Mouse (Mus musculus): ENCODE measurements around the gene Ebf4. TPM values are rescaled to one million over a fixed set of nuclear protein-coding genes. Genes with fewer than 3 reads are reported as not detected.

The Ebf4 gene
- polyA plus RNA-seq, 1 experiment from 2014 or later: 2.5 TPM

- Histone ChIP-seq H3K4me2 (ENCODE audit: low read depth, low read length, severe bottlenecking) (no peak overlapping the region), H3K4me1 (replicated peaks; ENCODE audit: control insufficient read depth, insufficient read depth, low read length) (no peaks in the 10 kb centered on the region), H3K9ac (ENCODE audit: low read length) (no peak overlapping the region), H3K27me3 (ENCODE audit: control insufficient read depth, insufficient read depth, low read length) (no peaks in the 10 kb centered on the region), H3K4me3 (ENCODE audit: low read depth, low read length) (no peak overlapping the region), H3K27ac (ENCODE audit: low read depth, low read length) (no peak overlapping the region), H3K9me3 (ENCODE audit: control insufficient read depth, low read length) (no peaks in the 10 kb centered on the region), H3K36me3 (ENCODE audit: control insufficient read depth, insufficient read depth, low read length) (no peaks in the 10 kb centered on the region)
- no peak for DNase-seq (ENCODE audit: low spot score)
- no peak for ATAC-seq (replicated peaks; ENCODE audit: low FRiP score)
- WGBS: 49% methylated on average over 4 of the region's 4 CpGs
Observed at GRCm38 (mm10) chr2:130303014-130303413, 8.0 kb downstream of the Ebf4 start.

GRCm38 (mm10) chr2:130327057-130327456 lies 32.1 kb downstream of the Ebf4 start:
- H3K27ac ChIP-seq (ENCODE audit: low read depth, low read length): no peak overlapping the region

GRCm38 (mm10) chr2:130329502-130329901 lies 34.5 kb downstream of the Ebf4 start:
- Histone ChIP-seq H3K36me3 (ENCODE audit: control insufficient read depth, insufficient read depth, low read length) (no peaks in the 10 kb centered on the region), H3K4me1 (replicated peaks; ENCODE audit: control insufficient read depth, insufficient read depth, low read length) (no peaks in the 10 kb centered on the region), H3K27me3 (ENCODE audit: control insufficient read depth, insufficient read depth, low read length) (no peaks in the 10 kb centered on the region), H3K9me3 (ENCODE audit: control insufficient read depth, low read length) (no peaks in the 10 kb centered on the region), H3K4me3 (ENCODE audit: low read depth, low read length) (no peak overlapping the region), H3K9ac (ENCODE audit: low read length) (no peak overlapping the region), H3K27ac (ENCODE audit: low read depth, low read length) (no peak overlapping the region), H3K4me2 (ENCODE audit: low read depth, low read length, severe bottlenecking) (no peak overlapping the region)
- DNase-seq (ENCODE audit: low spot score) (no peak), ATAC-seq (replicated peaks; ENCODE audit: low FRiP score) (no peak)
- 90% methylated on average over 2 of the region's 2 CpGs for WGBS

More at GRCm38 (mm10) chr2:130327057-130327456, 32.1 kb downstream of the Ebf4 start:
- 65% methylated on average over 1 of the region's 1 CpGs for WGBS
- Histone ChIP-seq H3K27me3 (ENCODE audit: control insufficient read depth, insufficient read depth, low read length) (no peaks in the 10 kb centered on the region), H3K4me3 (ENCODE audit: low read depth, low read length) (no peak overlapping the region), H3K36me3 (ENCODE audit: control insufficient read depth, insufficient read depth, low read length) (no peaks in the 10 kb centered on the region), H3K4me1 (replicated peaks; ENCODE audit: control insufficient read depth, insufficient read depth, low read length) (no peaks in the 10 kb centered on the region), H3K9me3 (ENCODE audit: control insufficient read depth, low read length) (no peaks in the 10 kb centered on the region), H3K9ac (ENCODE audit: low read length) (no peak overlapping the region), H3K4me2 (ENCODE audit: low read depth, low read length, severe bottlenecking) (no peak overlapping the region)
- DNase-seq (ENCODE audit: low spot score): no peak
- ATAC-seq (replicated peaks; ENCODE audit: low FRiP score): no peak

DNA sequence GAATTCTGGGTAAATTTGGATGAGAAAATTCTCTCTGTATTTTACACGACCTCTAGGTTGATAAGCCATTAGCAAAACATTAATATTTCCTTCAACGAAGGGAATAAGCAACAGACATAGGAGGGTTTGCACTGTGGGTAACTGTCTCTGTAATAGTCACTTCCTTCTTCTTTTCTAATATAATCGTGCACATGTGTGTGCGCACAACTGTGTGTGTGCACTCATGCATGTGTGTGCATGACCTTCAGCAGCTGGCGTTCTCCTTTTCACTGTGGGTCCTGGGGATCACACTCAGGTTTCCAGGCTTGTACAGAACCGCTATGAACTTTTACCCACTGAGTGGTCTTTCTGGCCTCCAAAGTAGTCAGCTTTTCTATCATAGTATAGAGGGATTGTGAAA lies 40.1 kb downstream of the Ebf4 start:
- Histone ChIP-seq H3K4me1 (replicated peaks; ENCODE audit: control insufficient read depth, insufficient read depth, low read length) (no peaks in the 10 kb centered on the region), H3K4me3 (ENCODE audit: low read depth, low read length) (no peak overlapping the region), H3K36me3 (ENCODE audit: control insufficient read depth, insufficient read depth, low read length) (no peaks in the 10 kb centered on the region), H3K4me2 (ENCODE audit: low read depth, low read length, severe bottlenecking) (no peak overlapping the region), H3K9me3 (ENCODE audit: control insufficient read depth, low read length) (no peaks in the 10 kb centered on the region), H3K9ac (ENCODE audit: low read length) (no peak overlapping the region), H3K27me3 (ENCODE audit: control insufficient read depth, insufficient read depth, low read length) (no peaks in the 10 kb centered on the region), H3K27ac (ENCODE audit: low read depth, low read length) (no peak overlapping the region)
- ATAC-seq (replicated peaks; ENCODE audit: low FRiP score): no peak
- DNase-seq (ENCODE audit: low spot score): no peak
- WGBS: 83% methylated on average over 6 of the region's 6 CpGs

DNA sequence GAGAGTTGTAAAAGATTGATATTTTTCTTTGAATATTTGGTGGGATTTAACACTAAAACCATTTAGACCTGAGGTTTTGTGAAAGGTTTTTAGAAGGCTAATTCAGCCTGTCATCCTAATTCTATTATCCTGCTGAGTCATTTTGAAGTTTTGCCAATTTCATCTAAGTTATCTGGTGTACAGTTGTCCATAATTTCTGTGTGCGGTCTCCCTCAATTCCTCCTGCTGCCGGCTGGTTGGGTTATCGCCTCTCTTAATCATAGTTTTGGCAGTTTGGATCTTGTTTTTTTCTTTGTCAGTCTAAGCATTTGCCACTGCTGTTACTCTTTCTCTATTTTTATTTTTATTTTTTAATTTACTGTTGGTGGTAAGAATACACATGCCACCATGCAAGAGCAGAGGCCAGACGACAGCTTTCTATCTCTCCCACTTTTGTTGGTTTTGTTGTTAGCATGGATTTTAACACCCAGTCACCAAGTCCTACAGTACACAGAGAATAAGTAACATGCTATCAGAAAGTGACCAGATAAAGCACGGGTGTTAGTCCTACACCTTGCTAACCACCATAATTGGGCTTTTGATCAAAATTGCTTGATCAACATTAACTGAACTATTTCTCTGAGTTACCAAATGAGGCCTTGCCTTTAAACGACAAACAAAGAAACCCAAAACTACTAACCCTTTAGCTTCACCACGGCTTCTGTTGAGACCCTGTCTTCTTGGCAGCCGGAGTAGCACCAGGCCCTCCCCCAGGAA lies 45.7 kb downstream of the Ebf4 start:
- no peak overlapping the region for H3K27ac ChIP-seq (ENCODE audit: low read depth, low read length)
- no peaks in the 10 kb centered on the region for H3K27me3 ChIP-seq (ENCODE audit: control insufficient read depth, insufficient read depth, low read length)
- 90% methylated on average over 8 of the region's 8 CpGs for WGBS
- no peaks in the 10 kb centered on the region for H3K9me3 ChIP-seq (ENCODE audit: control insufficient read depth, low read length)
- no peaks in the 10 kb centered on the region for H3K4me1 ChIP-seq (replicated peaks; ENCODE audit: control insufficient read depth, insufficient read depth, low read length)
- no peak overlapping the region for H3K4me2 ChIP-seq (ENCODE audit: low read depth, low read length, severe bottlenecking)
- no peaks in the 10 kb centered on the region for H3K36me3 ChIP-seq (ENCODE audit: control insufficient read depth, insufficient read depth, low read length)
- no peak for DNase-seq (ENCODE audit: low spot score)
- ATAC-seq (replicated peaks; ENCODE audit: low FRiP score): no peak
- no peak overlapping the region for H3K4me3 ChIP-seq (ENCODE audit: low read depth, low read length)
- no peak overlapping the region for H3K9ac ChIP-seq (ENCODE audit: low read length)

GRCm38 (mm10) chr2:130341220-130341580 lies 46.2 kb downstream of the Ebf4 start:
- Histone ChIP-seq H3K27ac (ENCODE audit: low read depth, low read length) (no peak overlapping the region), H3K4me3 (ENCODE audit: low read depth, low read length) (no peak overlapping the region), H3K36me3 (ENCODE audit: control insufficient read depth, insufficient read depth, low read length) (no peaks in the 10 kb centered on the region), H3K9ac (ENCODE audit: low read length) (no peak overlapping the region), H3K9me3 (ENCODE audit: control insufficient read depth, low read length) (no peaks in the 10 kb centered on the region), H3K4me1 (replicated peaks; ENCODE audit: control insufficient read depth, insufficient read depth, low read length) (no peaks in the 10 kb centered on the region), H3K27me3 (ENCODE audit: control insufficient read depth, insufficient read depth, low read length) (no peaks in the 10 kb centered on the region), H3K4me2 (ENCODE audit: low read depth, low read length, severe bottlenecking) (no peak overlapping the region)
- ATAC-seq (replicated peaks; ENCODE audit: low FRiP score) (no peak), DNase-seq (ENCODE audit: low spot score) (no peak)
- WGBS: 90% methylated on average over 7 of the region's 7 CpGs

DNA sequence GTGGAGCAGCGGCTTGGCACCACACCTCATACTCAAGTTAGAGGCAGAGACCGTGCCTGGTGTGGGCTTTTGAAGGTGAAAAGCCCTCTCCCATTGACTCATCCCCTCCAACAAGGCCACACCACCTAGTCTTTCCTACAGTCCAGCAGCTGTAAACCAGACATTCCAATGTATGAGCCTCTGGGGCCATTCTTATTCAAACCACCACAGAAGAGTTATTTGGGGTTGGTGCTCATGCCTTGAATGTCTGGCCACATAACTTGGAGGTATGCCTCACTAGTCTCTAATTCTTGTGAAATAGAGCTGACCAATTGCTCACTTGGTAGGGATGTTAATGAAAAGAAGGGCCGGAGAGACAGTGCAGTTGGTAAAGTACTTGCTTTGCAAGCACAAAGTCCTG lies 55.4 kb downstream of the Ebf4 start:
- Histone ChIP-seq H3K27me3 (ENCODE audit: control insufficient read depth, insufficient read depth, low read length) (no peaks in the 10 kb centered on the region), H3K9me3 (ENCODE audit: control insufficient read depth, low read length) (no peaks in the 10 kb centered on the region), H3K4me3 (ENCODE audit: low read depth, low read length) (no peak overlapping the region), H3K4me2 (ENCODE audit: low read depth, low read length, severe bottlenecking) (no peak overlapping the region), H3K4me1 (replicated peaks; ENCODE audit: control insufficient read depth, insufficient read depth, low read length) (no peaks in the 10 kb centered on the region), H3K27ac (ENCODE audit: low read depth, low read length) (no peak overlapping the region), H3K36me3 (ENCODE audit: control insufficient read depth, insufficient read depth, low read length) (no peaks in the 10 kb centered on the region), H3K9ac (ENCODE audit: low read length) (no peak overlapping the region)
- WGBS: 91% methylated on average over 3 of the region's 3 CpGs
- ATAC-seq (replicated peaks; ENCODE audit: low FRiP score): no peak
- DNase-seq (ENCODE audit: low spot score): no peak

DNA sequence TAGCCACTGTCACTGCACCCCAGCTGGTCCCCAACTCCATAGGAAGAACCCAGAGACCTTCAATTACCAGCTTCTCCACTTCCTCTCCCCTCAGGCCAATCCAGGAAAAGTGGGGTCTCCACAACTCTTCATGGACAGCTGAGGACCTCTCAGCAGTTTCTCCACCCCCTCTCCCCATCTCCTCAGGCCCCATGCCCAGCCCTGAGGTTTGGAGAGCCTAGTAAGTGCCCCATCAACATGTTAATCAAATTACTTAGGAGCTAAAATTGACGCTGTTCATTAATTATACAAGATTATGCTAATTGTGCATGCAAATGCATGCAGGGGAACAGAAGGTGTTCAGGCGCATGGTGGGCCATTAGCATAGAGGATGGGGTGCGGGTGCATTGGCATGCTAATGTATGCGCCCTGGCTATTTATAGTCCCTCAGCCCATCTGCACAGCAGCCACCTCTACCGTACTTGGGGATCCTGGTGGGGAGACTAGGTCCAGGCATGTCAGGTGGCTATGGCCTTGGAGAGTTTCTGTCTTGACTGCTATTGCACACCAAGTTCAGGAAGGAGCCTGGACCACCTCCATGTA lies 56.9 kb downstream of the Ebf4 start:
- Histone ChIP-seq H3K27me3 (ENCODE audit: control insufficient read depth, insufficient read depth, low read length) (no peaks in the 10 kb centered on the region), H3K4me1 (replicated peaks; ENCODE audit: control insufficient read depth, insufficient read depth, low read length) (no peaks in the 10 kb centered on the region), H3K4me2 (ENCODE audit: low read depth, low read length, severe bottlenecking) (no peak overlapping the region), H3K36me3 (ENCODE audit: control insufficient read depth, insufficient read depth, low read length) (no peaks in the 10 kb centered on the region), H3K4me3 (ENCODE audit: low read depth, low read length) (no peak overlapping the region), H3K9ac (ENCODE audit: low read length) (no peak overlapping the region), H3K27ac (ENCODE audit: low read depth, low read length) (no peak overlapping the region), H3K9me3 (ENCODE audit: control insufficient read depth, low read length) (no peaks in the 10 kb centered on the region)
- DNase-seq (ENCODE audit: low spot score): no peak
- ATAC-seq (replicated peaks; ENCODE audit: low FRiP score): peak; percentile 88
- 40% methylated on average over 5 of the region's 5 CpGs for WGBS

DNA sequence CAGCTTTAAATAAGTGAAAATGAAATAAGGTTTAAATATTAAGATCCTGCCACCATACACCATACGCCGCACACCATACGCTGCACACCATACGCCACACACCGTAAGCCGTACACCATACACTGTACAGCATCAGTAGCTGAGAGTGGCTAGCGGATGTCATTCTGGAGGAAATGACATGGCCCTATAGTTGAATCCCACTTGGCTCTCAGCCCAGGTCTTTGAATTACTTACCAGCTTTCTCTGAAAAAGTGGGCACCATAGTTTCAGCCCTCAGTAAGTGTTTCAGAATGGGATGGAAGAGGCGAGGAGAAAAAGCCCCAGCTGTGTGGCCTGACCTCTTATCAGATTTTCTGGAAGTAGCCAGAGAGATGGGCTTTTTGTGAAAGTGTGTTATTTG lies 58.4 kb downstream of the Ebf4 start:
- H3K4me1 ChIP-seq (replicated peaks; ENCODE audit: control insufficient read depth, insufficient read depth, low read length): no peaks in the 10 kb centered on the region
- ATAC-seq (replicated peaks; ENCODE audit: low FRiP score): no peak
- no peaks in the 10 kb centered on the region for H3K36me3 ChIP-seq (ENCODE audit: control insufficient read depth, insufficient read depth, low read length)
- no peak overlapping the region for H3K4me3 ChIP-seq (ENCODE audit: low read depth, low read length)
- H3K9me3 ChIP-seq (ENCODE audit: control insufficient read depth, low read length): no peaks in the 10 kb centered on the region
- no peak overlapping the region for H3K4me2 ChIP-seq (ENCODE audit: low read depth, low read length, severe bottlenecking)
- 96% methylated on average over 8 of the region's 8 CpGs for WGBS
- no peak overlapping the region for H3K9ac ChIP-seq (ENCODE audit: low read length)
- H3K27ac ChIP-seq (ENCODE audit: low read depth, low read length): no peak overlapping the region
- no peak for DNase-seq (ENCODE audit: low spot score)
- no peaks in the 10 kb centered on the region for H3K27me3 ChIP-seq (ENCODE audit: control insufficient read depth, insufficient read depth, low read length)

All from forebrain, embryonic 11.5 days (tissue).